Mouse (Mus musculus): ENCODE measurements around the gene Cfb. TPM values are rescaled to one million over a fixed set of nuclear protein-coding genes. Genes with fewer than 3 reads are reported as not detected.
A peak's percentile ranks its signal among the peaks of the same experiment; 100 is the strongest.
"Not testable (repeated sequence)": the region's sequence is repeated elsewhere in the genome, so short reads cannot be mapped to it uniquely, and the experiment has no call there.

Gene Cfb
- 20.8 and 30.4 TPM in 2 replicates for polyA plus RNA-seq (2015; fragmentation: Nextera tagmentation; extraction: Ambion mirVana)

DNA sequence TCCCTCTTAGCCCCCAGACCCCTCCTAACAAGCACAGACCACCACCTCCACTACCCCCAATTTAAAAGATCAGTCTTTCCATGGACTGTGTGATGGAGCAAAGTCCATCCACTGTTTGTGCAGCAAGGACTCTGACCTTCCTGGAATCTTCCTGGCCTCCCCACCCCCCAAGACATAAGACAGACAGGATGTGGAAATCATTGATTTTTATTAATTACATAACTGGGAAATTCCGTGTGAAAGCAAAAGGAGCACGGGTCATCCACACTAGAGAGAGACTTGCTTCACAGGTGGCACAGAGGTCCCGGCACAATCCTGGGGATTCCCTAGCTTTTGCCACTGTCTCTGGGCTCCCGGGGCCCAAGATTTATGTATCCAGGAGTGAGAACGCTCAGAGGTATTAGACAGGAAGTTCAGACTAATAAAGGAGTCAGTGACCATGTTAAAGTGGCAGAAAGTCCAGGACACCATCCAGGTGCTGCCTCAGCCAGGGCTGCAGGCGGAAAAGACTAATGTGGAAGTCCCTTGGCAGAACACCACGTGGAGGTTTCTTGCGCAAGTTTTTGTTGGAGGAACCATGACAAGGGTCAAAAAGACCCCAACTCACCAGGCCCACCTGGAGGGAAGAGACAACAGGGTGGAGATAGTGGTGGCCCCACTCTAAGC is at the start of gene Cfb:
Cfb (minus strand) TSS at position 103 of the 666 bp plus-strand sequence.
- peak; percentile 50 for ATAC-seq (ENCODE audit: insufficient read depth, low FRiP score, low read depth)
- Histone ChIP-seq H3K27ac (no peak within 1 kb of the TSS), H3K4me2 (no peak within 1 kb of the TSS), H3K4me3 (replicated peaks) (no peak within 1 kb of the TSS), H3K27me3 (replicated peaks) (no peaks in the 10 kb centered on the region), H3K9ac (no peak within 1 kb of the TSS), H3K4me1 (no peaks in the 10 kb centered on the region), H3K9me3 (no peaks in the 10 kb centered on the region), H3K36me3 (no peaks in the 10 kb centered on the region; the same call in 1 of the 2 replicates)
- WGBS: 40% methylated on average over 8 of the region's 8 CpGs

DNA sequence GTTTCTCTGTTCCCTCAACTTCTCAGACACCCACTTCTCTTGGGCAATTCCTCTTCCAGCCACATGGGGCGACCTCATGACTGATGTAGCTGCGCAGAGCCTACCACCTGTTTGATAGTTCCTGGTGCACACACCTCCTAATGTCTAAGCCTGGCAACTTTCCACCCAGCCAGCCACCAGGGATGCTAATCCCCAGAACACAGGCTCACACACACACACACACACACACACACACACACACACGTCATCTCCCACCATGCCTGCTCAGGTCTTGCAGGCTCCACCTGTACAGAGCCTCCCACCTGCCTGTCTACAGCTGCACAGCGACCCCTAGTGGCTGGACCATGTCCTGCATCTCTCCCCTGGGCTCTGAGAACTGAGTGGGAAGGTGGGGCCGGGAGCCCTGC is 49.6 kb upstream of the Cfb start:
- peaks cover 66% of the 10 kb centered on the region for H3K36me3 ChIP-seq
- no peak overlapping the region for H3K4me3 ChIP-seq (replicated peaks)
- ATAC-seq (ENCODE audit: insufficient read depth, low FRiP score, low read depth): peak; percentile 50

GRCm38 (mm10) chr17:34910982-34911381 is 48.7 kb upstream of the Cfb start:
- Histone ChIP-seq H3K4me3 (replicated peaks) (no peak overlapping the region), H3K36me3 (peaks cover 76% of the 10 kb centered on the region), H3K4me1 (no peaks in the 10 kb centered on the region; the same call in 1 of the 2 replicates), H3K27ac (no peak overlapping the region), H3K9me3 (no peaks in the 10 kb centered on the region), H3K9ac (no peak overlapping the region), H3K4me2 (no peak overlapping the region), H3K27me3 (replicated peaks) (no peaks in the 10 kb centered on the region)
- WGBS: 84% methylated on average over 10 of the region's 10 CpGs
- no peak for ATAC-seq (ENCODE audit: insufficient read depth, low FRiP score, low read depth)

More for the DNA sequence above, 49.6 kb upstream of the Cfb start:
- Histone ChIP-seq H3K4me2 (no peak overlapping the region), H3K9me3 (no peaks in the 10 kb centered on the region), H3K4me1 (no peaks in the 10 kb centered on the region; the same call in 1 of the 2 replicates), H3K27me3 (replicated peaks) (no peaks in the 10 kb centered on the region), H3K9ac (no peak overlapping the region), H3K27ac (no peak overlapping the region)
- 46% methylated on average over 5 of the region's 5 CpGs for WGBS

DNA sequence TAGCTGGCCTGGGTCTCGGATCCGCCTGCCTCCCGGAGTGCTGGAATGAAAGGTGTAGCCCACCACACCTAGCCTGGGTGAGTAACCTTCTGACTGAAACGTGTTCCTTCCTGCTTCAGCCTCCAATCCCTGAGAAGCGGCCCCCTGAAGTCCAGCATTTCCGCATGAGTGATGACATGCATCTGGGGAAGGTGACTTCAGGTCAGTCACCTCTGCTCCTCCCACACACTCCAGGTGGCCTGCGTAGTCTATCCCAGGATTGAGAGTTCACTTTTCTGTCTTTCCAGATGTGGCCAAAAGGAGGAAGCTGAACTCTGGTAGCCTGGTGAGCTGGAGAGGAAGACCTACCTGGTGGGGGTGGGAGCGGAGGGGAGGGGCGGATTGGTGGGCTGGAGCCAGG is 40.6 kb upstream of the Cfb start:
- Histone ChIP-seq H3K4me1 (0 out of 2 replicates have a peak, but pooled peaks cover 2% of the 10 kb centered on the region), H3K4me3 (replicated peaks) (no peak overlapping the region), H3K27me3 (replicated peaks) (no peaks in the 10 kb centered on the region), H3K4me2 (no peak overlapping the region), H3K36me3 (peaks cover 55% of the 10 kb centered on the region), H3K9me3 (no peaks in the 10 kb centered on the region), H3K9ac (no peak overlapping the region), H3K27ac (no peak overlapping the region)
- no peak for ATAC-seq (ENCODE audit: insufficient read depth, low FRiP score, low read depth)
- WGBS: 80% methylated on average over 9 of the region's 9 CpGs

- H3K4me1 ChIP-seq; H3K4me2 ChIP-seq; H3K27me3 ChIP-seq (replicated peaks); H3K4me3 ChIP-seq (replicated peaks); ATAC-seq (ENCODE audit: insufficient read depth, low FRiP score, low read depth); H3K27ac ChIP-seq; H3K9me3 ChIP-seq; H3K9ac ChIP-seq: not testable (repeated sequence)
- peaks cover 45% of the 10 kb centered on the region for H3K36me3 ChIP-seq
- 85% methylated on average over 9 of the region's 10 CpGs for WGBS
These were observed 39.6 kb upstream of the Cfb start for GRCm38 (mm10) chr17:34901948-34902347.

- not testable (repeated sequence) for H3K4me3 ChIP-seq (replicated peaks); H3K27ac ChIP-seq; H3K27me3 ChIP-seq (replicated peaks); H3K4me2 ChIP-seq; ATAC-seq (ENCODE audit: insufficient read depth, low FRiP score, low read depth); H3K9me3 ChIP-seq; H3K9ac ChIP-seq
- Histone ChIP-seq H3K4me1 (peaks cover 14% of the 10 kb centered on the region; the same call in 1 of the 2 replicates), H3K36me3 (peaks cover 34% of the 10 kb centered on the region)
These were observed 38.5 kb upstream of the Cfb start for GRCm38 (mm10) chr17:34900826-34901225.

- Histone ChIP-seq H3K4me2 (peak overlapping the region; percentile 86), H3K27ac (peak overlapping the region; percentile 99), H3K4me3 (replicated peaks) (peak overlapping the region; percentile 90), H3K27me3 (replicated peaks) (no peaks in the 10 kb centered on the region), H3K9me3 (no peaks in the 10 kb centered on the region), H3K4me1 (peaks cover 22% of the 10 kb centered on the region), H3K36me3 (peaks cover 25% of the 10 kb centered on the region), H3K9ac (peak overlapping the region; percentile 89)
- no peak for ATAC-seq (ENCODE audit: insufficient read depth, low FRiP score, low read depth)
- under 1% methylated on average over 5 of the region's 5 CpGs for WGBS
These were observed 37.5 kb upstream of the Cfb start for GRCm38 (mm10) chr17:34899890-34900243.

- Histone ChIP-seq H3K36me3 (peaks cover 19% of the 10 kb centered on the region), H3K9me3 (no peaks in the 10 kb centered on the region), H3K9ac (peak overlapping the region; percentile 89), H3K4me3 (replicated peaks) (peak overlapping the region; percentile 90), H3K27me3 (replicated peaks) (no peaks in the 10 kb centered on the region), H3K27ac (peak overlapping the region; percentile 99), H3K4me2 (peak overlapping the region; percentile 86), H3K4me1 (peaks cover 22% of the 10 kb centered on the region)
- WGBS: under 1% methylated on average over 44 of the region's 45 CpGs
- ATAC-seq (ENCODE audit: insufficient read depth, low FRiP score, low read depth): no peak
These were observed 37.0 kb upstream of the Cfb start for GRCm38 (mm10) chr17:34899053-34899889.

- Histone ChIP-seq H3K9me3 (no peaks in the 10 kb centered on the region), H3K4me2 (peak overlapping the region; percentile 86), H3K27me3 (replicated peaks) (no peaks in the 10 kb centered on the region), H3K36me3 (peaks cover 14% of the 10 kb centered on the region; the same call in 1 of the 2 replicates), H3K4me3 (replicated peaks) (peak overlapping the region; percentile 90), H3K4me1 (peaks cover 24% of the 10 kb centered on the region), H3K27ac (peak overlapping the region; percentile 99), H3K9ac (peak overlapping the region; percentile 89)
- 0% methylated on average over 12 of the region's 47 CpGs for WGBS
- ATAC-seq (ENCODE audit: insufficient read depth, low FRiP score, low read depth): no peak
These were observed 36.4 kb upstream of the Cfb start for GRCm38 (mm10) chr17:34898706-34899052.

- no peaks in the 10 kb centered on the region for H3K9me3 ChIP-seq
- H3K27me3 ChIP-seq (replicated peaks): no peaks in the 10 kb centered on the region
- H3K9ac ChIP-seq: peak within 1 kb of the TSS; percentile 89
- peaks cover 28% of the 10 kb centered on the region for H3K4me1 ChIP-seq
- H3K36me3 ChIP-seq: peaks cover 9% of the 10 kb centered on the region; the same call in 1 of the 2 replicates
- peak within 1 kb of the TSS; percentile 99 for H3K27ac ChIP-seq
- WGBS: under 1% methylated on average over 30 of the region's 44 CpGs
- H3K4me3 ChIP-seq (replicated peaks): peak within 1 kb of the TSS; percentile 90
- peak; percentile 37 for ATAC-seq (ENCODE audit: insufficient read depth, low FRiP score, low read depth)
- H3K4me2 ChIP-seq: peak within 1 kb of the TSS; percentile 86
These were observed 35.9 kb upstream of the Cfb start, which contains the start of the genes C2 and Ehmt2 for GRCm38 (mm10) chr17:34898160-34898586. Gene C2 (minus strand): TSS chr17:34898265. Gene Ehmt2 (plus strand): TSS chr17:34898469.

DNA sequence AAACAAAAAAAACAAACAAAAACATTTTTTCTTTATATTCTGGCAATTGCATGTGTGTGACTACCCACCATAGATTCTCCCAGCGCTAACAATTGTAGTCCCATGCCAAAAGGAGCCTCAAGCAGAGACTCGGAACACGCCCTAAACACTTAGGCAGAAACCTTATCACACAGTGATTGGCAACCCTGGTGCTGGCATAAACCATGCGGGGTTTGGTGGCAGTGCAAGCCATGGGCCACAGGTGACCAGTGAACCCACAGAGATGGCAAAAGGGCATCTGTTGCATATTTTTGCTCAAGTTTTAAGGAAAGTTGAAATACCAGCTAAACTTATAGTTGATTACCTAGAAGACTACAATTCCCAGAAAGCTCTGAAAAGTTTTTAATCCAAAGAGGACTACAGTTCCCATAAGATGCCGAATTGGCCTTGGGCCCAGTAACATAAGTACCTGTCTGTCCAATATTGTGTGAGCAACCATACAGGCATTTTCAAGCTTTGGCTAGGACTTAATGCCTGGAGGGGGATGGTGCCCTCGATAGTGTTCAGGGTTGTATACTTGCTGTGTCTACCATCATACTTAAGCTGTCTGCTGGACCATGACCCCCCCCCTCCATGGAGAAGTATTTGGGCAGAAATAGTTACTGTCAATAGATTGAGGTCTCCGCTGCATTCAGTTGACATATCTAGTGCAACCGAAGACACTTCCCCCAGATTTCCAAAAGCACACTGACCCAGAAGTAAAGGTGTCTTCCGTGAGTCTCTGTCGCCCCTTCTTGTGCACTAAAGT is 35.2 kb upstream of the Cfb start:
- Histone ChIP-seq H3K27ac (peak overlapping the region; percentile 99), H3K36me3 (peaks cover 3% of the 10 kb centered on the region; the same call in 1 of the 2 replicates), H3K9me3 (no peaks in the 10 kb centered on the region), H3K4me3 (replicated peaks) (peak overlapping the region; percentile 90), H3K9ac (peak overlapping the region; percentile 89), H3K27me3 (replicated peaks) (no peaks in the 10 kb centered on the region), H3K4me2 (peak overlapping the region; percentile 86), H3K4me1 (peaks cover 28% of the 10 kb centered on the region)
- ATAC-seq (ENCODE audit: insufficient read depth, low FRiP score, low read depth): 0 out of 2 replicates have a peak, but pooled peaks have one; percentile 9
- 14% methylated on average over 10 of the region's 10 CpGs for WGBS

Measured in stomach, embryonic 15.5 days (tissue).